Mouse (Mus musculus) midbrain, embryonic 10.5 days (tissue): ENCODE data around the gene Cks1b. TPM values are rescaled to one million over a fixed set of nuclear protein-coding genes. Genes with fewer than 3 reads are reported as not detected.

Experiments
- DNase-seq: peaks from one replicate; pipeline ENCODE4 v3.0.0-alpha.2; 2017; ENCODE audit warnings: low spot score
- H3K27ac ChIP-seq: fragments of 300-500 bp; sonication (generic); replicated peaks from 2 replicates; pipeline ENCODE4 v1.5.1; 2016; ENCODE audit warnings: mild to moderate bottlenecking
- H3K27me3 ChIP-seq: fragments of 300-500 bp; sonication (generic); 2 replicates; pipeline ENCODE4 v1.6.1; 2016; ENCODE audit warnings: low read depth, mild to moderate bottlenecking; ENCODE audit not compliant: poor library complexity, severe bottlenecking
- H3K36me3 ChIP-seq: fragments of 300-500 bp; sonication (generic); 2 replicates; pipeline ENCODE4 v1.6.1; 2016; ENCODE audit warnings: mild to moderate bottlenecking, moderate library complexity
- H3K4me1 ChIP-seq: fragments of 300-500 bp; sonication (generic); 2 replicates; pipeline ENCODE4 v1.6.1; 2016
- H3K4me3 ChIP-seq: fragments of 300-500 bp; sonication (generic); 2 replicates; pipeline ENCODE4 v1.5.1; 2016; ENCODE audit warnings: mild to moderate bottlenecking, moderate library complexity
- H3K9me3 ChIP-seq: fragments of 300-500 bp; sonication (generic); replicated peaks from 2 replicates; pipeline ENCODE4 v1.6.1; 2016; ENCODE audit warnings: mild to moderate bottlenecking
- WGBS: fragments of 180-500 bp; shearing (Covaris S2); methylation state at CpG from one replicate; pipeline ENCODE4 v1.1.7; 2016; 5-methylcytosine and 5-hydroxymethylcytosine counted together
- polyA plus RNA-seq: library from polyadenylated mRNA; unstranded; fragments of >200 nt; fragmentation: Nextera tagmentation; extraction: Ambion mirVana; gene quantifications from 2 replicates; pipeline ENCODE4 v1.2.1, GENCODE M21; 2016

The Cks1b gene
- 540 and 645 TPM in 2 replicates for polyA plus RNA-seq

DNA sequence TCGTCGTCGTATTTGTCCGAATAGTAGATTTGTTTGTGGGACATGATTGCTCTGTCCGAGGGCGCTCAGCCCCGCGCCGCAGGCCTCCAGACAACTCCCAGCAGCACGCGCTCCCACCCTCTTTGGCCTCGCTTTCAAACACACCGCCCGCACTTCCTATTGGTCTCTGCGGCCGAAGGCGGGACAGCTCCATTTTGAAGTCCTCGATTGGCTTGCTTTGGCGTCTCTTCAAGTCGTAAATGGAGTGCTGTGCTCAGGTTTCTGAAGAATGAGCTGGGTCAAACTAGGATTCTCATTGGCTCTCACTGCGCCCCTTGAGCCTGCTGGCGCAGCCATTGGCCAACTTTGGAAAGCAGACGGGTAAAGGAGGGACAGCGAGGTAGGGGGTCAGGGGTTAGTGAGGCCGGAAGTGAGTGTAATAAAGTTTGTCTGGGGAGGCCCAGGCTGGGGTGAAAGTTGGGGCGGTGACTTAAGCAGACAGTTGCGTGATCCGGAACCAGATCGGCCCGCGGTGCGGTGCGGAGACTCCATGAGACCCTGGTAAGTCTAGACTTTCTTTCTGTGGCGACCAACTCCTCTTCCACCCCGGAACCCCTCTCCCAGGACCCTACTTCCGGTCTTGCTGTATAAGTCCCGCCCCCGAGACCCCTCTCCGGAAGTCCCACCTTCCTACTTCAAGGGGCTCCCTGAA, at the start of gene Cks1b, which contains the start of gene Shc1:
Gene Cks1b, minus strand, starts transcription at position 214 of the 691 bp plus-strand sequence.
Gene Shc1, plus strand, starts transcription at position 274 of the 691 bp plus-strand sequence.
- Histone ChIP-seq H3K27me3 (no peaks in the 10 kb centered on the region), H3K4me3 (peak within 1 kb of the TSS; percentile 73), H3K9me3 (no peaks in the 10 kb centered on the region), H3K4me1 (peaks cover 54% of the 10 kb centered on the region), H3K27ac (peak within 1 kb of the TSS; percentile 94), H3K36me3 (peaks cover 38% of the 10 kb centered on the region)
- DNase-seq: peak; percentile 98
- WGBS: under 1% methylated on average over 39 of the region's 39 CpGs

DNA sequence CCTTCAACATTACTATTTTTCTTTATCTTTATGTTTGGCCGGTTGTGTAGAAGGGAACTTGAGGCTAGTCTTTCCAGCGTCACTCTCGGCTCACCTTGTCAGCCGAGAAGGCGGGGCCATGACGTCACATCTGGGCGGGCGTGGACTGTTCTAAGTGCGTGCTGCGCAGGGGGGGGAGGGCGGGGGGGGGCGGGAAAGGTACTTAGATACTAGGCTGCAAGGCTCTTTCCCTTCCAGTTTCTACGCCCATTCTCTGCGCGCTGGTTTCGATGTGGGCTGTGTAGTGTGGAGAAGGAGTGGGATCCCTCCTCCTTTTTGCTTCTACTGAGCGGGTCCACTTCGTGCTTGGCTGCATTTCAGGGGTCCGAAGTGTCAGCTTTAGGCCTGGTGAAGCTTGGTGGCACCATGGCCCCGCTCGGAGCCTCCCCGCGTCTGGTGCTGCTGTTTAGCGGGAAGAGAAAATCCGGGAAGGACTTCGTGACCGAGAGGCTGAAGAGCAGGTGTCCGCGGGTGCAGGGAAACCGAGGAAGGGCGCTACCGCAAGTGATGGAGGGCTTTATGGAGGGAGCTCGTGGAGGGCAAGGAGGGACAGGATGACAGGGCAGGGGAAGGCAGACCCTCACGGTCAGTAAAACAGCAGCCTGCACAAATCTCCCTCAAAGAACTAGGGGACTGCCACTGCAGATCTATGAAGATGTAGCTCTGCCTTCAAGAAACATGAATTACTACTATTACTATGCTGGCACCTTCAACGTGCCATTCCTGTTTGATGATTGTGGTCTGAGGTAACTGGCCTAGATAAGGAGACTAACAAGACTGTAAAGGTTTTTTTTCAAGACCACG, 41.0 kb upstream of the Cks1b start:
- peak overlapping the region; percentile 79 for H3K4me3 ChIP-seq

DNA sequence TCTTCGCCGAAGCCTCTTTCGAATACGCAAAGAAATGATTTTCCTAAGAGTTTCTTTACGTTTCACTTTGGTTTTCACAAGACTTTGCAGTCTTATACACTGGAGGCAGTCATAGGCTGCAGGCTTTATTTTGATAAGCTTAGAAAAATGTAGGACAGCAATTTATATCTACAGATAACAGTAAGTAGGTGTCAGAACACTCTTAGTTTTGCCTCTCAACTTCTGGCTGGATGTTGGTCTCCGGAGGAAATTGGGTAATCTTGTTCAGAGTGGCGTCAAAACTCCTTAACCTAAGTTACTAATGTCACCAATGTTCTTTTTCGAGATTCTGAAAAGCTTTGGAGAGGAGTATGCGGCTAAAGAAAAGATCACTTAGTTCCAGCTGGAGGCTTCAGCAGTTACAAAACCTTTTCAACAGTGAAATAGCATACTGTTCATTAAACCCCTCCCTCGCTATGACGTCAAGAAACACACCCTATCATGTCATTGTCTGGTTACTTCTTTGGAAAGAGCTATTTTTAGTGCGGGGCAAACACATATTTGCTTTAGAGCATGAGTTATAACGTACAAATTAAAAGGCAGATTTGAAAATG, 40.3 kb upstream of the Cks1b start:
- DNase-seq: no peak
- no peaks in the 10 kb centered on the region for H3K27me3 ChIP-seq
- H3K4me1 ChIP-seq: peaks cover 40% of the 10 kb centered on the region
- peak overlapping the region; percentile 92 for H3K27ac ChIP-seq
- peak overlapping the region; percentile 79 for H3K4me3 ChIP-seq
- no peaks in the 10 kb centered on the region for H3K9me3 ChIP-seq
- WGBS: 53% methylated on average over 13 of the region's 13 CpGs
- H3K36me3 ChIP-seq: peaks cover 10% of the 10 kb centered on the region

More for the DNA sequence above, 41.0 kb upstream of the Cks1b start:
- Histone ChIP-seq H3K4me1 (peaks cover 40% of the 10 kb centered on the region), H3K36me3 (peaks cover 13% of the 10 kb centered on the region), H3K27ac (peak overlapping the region; percentile 92), H3K27me3 (no peaks in the 10 kb centered on the region), H3K9me3 (no peaks in the 10 kb centered on the region)
- peak; percentile 90 for DNase-seq
- WGBS: 2% methylated on average over 35 of the region's 36 CpGs

DNA sequence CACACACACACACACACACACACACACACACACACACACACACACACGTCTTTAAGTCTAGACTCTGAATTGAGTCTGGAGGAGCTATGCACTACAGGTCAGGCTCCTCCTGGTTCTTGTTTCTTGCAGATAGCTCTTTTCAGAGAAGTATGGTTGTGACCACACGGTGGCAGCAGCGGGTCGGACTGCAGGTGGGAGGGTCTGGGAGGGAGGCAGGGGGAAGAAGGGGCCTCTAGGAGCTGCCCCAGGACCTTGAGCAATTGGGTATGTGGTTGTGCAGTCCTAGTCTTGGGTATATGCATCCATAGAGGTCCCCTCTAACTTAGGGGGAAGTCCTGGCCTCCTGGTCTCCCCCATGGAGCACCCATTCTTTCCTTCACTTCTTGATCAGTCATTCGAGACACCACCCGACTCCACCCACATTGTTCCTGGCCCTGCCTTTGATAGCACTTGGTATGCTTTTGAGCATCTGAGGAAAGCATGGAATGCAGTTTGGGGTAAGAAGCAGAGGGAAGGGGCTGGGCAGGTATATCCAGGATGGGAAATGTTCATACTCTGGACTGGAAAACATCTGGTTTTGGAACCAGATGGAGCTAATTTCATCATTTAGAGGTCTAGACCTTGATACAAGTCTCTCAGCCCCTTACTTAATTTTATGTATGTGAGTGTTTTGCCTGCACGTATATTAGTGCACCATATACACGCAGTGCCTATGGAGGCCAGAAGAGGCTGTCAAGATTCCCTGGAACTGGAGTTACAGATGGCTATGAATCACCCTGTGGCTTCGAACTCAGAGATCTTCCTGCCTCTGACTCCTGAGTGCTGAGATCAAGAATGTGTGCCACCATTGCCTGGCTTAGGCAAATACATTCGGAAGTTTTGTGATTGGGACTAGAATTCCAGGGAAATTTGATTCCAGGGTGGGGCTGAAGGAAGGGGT, 38.8 kb upstream of the Cks1b start:
- Histone ChIP-seq H3K9me3 (no peaks in the 10 kb centered on the region), H3K36me3 (peaks cover 5% of the 10 kb centered on the region), H3K4me3 (0 out of 2 replicates have a peak overlapping the region, but pooled peaks have one; percentile 7), H3K27me3 (no peaks in the 10 kb centered on the region), H3K27ac (no peak overlapping the region; the same call in 1 of the 2 replicates), H3K4me1 (peaks cover 43% of the 10 kb centered on the region)
- DNase-seq: peak; percentile 85
- WGBS: 35% methylated on average over 10 of the region's 10 CpGs

DNA sequence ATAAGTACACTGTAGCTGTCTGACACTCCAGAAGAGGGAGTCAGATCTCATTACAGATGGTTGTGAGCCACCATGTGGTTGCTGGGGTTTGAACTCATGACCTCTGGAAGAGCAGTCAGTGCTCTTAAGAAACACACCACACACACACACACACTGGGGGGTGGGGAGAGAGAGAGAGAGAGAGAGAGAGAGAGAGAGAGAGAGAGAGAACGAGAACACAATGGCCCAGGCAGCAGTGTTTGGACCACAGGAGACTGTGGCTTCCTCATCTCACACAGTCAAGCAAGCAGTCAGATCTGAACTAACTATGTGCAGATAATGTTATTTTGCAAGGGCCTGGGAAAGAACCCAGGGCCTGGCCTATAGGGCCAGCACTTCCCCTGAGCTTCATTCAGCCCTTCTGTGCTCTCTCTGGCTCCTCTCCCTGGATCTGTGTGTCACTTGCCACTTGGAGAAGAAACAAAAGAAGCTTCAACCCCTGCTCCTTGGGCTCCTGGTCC, 37.7 kb upstream of the Cks1b start:
- no peaks in the 10 kb centered on the region for H3K36me3 ChIP-seq
- DNase-seq: no peak
- WGBS: no CpG with 5 or more reads among the region's 1 CpGs
- no peaks in the 10 kb centered on the region for H3K27me3 ChIP-seq
- H3K9me3 ChIP-seq: no peaks in the 10 kb centered on the region
- peaks cover 48% of the 10 kb centered on the region for H3K4me1 ChIP-seq
- H3K27ac ChIP-seq: 0 out of 2 replicates have a peak overlapping the region, but pooled peaks have one; percentile 19
- H3K4me3 ChIP-seq: no peak overlapping the region

DNA sequence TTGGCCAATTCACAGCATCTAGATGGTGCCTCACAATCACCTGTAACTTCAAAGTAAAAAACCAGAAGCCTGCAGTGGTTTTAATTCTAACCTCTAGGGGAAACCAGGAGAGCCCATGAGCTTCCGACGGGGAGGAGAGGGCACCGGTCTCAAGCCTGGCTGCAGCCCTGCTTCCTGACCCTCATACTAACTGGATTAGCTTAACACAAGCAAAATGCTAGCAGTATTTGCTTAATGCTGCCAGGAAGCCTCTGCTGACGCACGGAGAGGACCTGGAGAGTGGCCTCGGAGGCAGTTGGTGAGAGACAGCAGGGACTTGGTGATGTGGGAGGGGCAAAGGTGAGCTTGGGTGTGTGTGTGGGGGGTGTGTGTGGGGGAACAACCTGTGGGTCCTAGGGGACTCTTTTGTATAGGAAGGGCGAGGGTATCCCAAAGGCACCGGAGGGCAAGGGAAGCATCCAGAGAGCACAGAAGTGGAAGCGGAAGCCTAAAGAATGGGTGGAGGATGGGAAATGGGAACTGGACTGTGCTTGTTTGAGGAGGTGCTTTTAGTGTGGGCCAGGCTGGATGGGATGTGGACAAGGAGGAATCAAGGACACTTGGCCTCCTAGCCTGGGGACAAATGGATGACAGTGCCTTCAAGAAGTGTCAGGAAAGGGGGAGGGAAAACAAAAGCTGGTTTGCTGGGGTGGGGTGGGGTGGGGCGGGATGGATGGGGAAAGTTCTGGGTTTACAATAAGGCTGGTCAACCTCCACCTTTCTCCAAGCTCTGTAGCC, 36.4 kb upstream of the Cks1b start, which contains the start of gene Pmvk:
Gene Pmvk, plus strand, starts transcription at position 141 of the 777 bp plus-strand sequence.
- H3K27ac ChIP-seq: no peak within 1 kb of the TSS

DNA sequence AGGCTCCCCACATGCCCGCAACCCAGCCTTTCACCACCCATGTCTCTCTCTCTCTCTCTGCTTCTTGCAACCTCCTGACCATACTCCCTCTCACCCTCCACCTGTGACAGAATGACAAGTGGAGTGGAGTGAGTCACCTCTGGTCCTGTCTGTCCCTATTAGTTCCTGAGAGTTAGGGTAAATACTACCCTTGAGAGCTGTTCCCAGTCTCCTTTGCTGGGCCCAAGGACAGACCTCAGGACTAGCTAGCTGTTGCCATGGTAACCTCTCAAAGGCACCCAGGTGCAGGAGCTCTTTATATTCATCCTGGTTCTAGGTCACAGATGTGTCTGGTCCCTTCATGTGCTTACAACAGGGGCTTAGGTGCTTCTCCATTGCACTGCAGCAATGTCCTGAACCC, 33.7 kb upstream of the Cks1b start:
- 0 out of 2 replicates have a peak overlapping the region, but pooled peaks have one; percentile 4 for H3K27ac ChIP-seq
- DNase-seq: no peak
- WGBS: 96% methylated on average over 1 of the region's 1 CpGs
- no peak overlapping the region for H3K4me3 ChIP-seq
- no peaks in the 10 kb centered on the region for H3K27me3 ChIP-seq
- peaks cover 17% of the 10 kb centered on the region; the same call in 1 of the 2 replicates for H3K36me3 ChIP-seq
- peaks cover 32% of the 10 kb centered on the region for H3K4me1 ChIP-seq
- no peaks in the 10 kb centered on the region for H3K9me3 ChIP-seq

More for the DNA sequence above, 36.4 kb upstream of the Cks1b start, which contains the start of gene Pmvk:
- WGBS: 60% methylated on average over 10 of the region's 10 CpGs
- Histone ChIP-seq H3K4me3 (no peak within 1 kb of the TSS), H3K36me3 (peaks cover 2% of the 10 kb centered on the region; the same call in 1 of the 2 replicates), H3K27me3 (no peaks in the 10 kb centered on the region), H3K9me3 (no peaks in the 10 kb centered on the region), H3K4me1 (peaks cover 40% of the 10 kb centered on the region)
- no peak for DNase-seq

DNA sequence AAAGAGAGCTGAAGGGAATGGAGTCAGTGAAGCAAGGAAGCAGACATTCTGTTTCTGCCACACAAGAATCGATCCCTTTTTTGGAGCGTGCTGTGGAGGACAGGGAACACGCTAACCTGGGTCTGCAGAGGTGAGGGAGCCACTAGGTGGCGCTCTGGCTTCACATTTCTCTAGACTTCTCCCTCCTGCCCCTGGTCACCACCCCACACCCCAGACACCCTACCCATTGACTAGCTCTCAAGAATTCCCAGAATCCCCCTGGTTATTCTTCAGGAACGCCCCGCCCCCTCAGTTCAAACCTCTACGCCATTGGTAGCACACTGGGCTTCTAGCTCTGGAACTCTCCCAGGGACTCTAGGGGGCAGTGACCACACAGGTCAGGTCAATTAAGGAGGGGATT, 31.4 kb upstream of the Cks1b start:
- 45% methylated on average over 7 of the region's 7 CpGs for WGBS
- Histone ChIP-seq H3K36me3 (peaks cover 34% of the 10 kb centered on the region), H3K9me3 (no peaks in the 10 kb centered on the region), H3K4me3 (peak overlapping the region; percentile 14; the same call in 1 of the 2 replicates), H3K4me1 (peaks cover 18% of the 10 kb centered on the region), H3K27ac (no peak overlapping the region), H3K27me3 (no peaks in the 10 kb centered on the region)
- DNase-seq: peak; percentile 64

DNA sequence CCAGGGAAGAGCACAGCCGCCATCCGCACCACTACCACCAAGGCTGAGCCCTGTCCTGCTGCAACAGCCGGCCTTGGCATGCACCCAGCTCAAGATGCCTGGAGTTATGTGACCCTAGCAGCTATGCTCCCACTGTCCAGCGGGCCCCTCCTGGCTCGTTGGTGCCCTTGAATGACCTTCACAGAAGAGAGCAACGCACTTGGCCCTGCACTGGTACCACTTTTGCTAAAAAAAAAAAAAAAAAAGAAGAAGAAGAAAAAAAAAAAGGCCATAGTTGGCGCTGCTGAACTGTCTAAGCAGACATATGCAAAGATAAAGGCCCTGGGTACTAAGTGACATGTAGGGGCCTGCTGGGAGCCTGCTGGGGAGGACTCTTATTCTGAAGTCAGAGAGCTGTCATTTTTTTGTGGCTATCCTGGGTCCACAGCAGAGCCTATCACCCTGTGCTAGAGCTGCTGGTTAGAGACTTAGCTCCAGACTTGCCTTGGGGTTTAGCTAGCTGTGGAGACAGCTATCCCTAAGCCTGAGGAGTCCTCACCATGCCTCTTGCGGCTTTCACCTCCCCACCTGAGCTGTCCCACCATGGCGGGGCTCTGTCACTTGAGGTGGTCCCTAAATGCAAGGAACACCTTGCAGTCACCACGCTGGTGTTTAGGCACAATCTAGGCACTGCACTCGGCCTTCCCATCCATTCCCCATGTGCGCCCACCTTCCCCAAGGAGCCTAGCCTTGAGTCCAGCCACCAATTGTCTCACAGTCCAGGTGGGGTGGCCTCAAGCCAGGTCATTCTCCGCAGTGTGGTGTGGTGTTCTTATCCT, 30.7 kb upstream of the Cks1b start:
- no peak overlapping the region for H3K4me3 ChIP-seq
- peaks cover 34% of the 10 kb centered on the region for H3K36me3 ChIP-seq
- DNase-seq: no peak
- H3K27me3 ChIP-seq: no peaks in the 10 kb centered on the region
- WGBS: 73% methylated on average over 13 of the region's 13 CpGs
- H3K9me3 ChIP-seq: no peaks in the 10 kb centered on the region
- peaks cover 16% of the 10 kb centered on the region for H3K4me1 ChIP-seq
- H3K27ac ChIP-seq: no peak overlapping the region

DNA sequence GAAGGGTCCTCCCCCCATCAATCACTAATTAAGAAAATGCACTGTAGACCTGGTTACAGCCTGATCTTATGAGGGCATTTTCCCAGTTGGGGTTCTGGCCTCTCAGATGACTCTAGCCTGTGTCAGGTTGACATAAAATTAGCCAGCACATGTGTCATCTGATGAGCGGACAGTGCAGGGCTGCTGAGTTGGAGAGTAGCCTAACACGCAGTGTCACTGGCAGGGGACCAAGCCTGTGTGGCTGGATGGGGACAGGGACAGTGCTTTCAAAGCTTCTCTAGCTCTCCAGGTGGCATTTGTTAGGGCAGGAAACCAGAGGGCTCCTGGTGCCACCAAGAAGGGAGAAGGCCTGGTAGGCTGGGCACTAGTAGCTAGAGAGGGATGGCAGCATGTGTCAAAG, 22.5 kb upstream of the Cks1b start:
- H3K27me3 ChIP-seq: no peaks in the 10 kb centered on the region
- no peak for DNase-seq

More for the DNA sequence above, 22.5 kb upstream of the Cks1b start:
- no peak overlapping the region for H3K27ac ChIP-seq
- H3K36me3 ChIP-seq: peaks cover 21% of the 10 kb centered on the region
- WGBS: 96% methylated on average over 2 of the region's 2 CpGs
- H3K9me3 ChIP-seq: no peaks in the 10 kb centered on the region
- peaks cover 22% of the 10 kb centered on the region for H3K4me1 ChIP-seq
- no peak overlapping the region for H3K4me3 ChIP-seq
